Mouse (Mus musculus) testis, adult 2 months (tissue): ENCODE measurements around the gene Pcp4l1.

Experiments used
- CTCF ChIP-seq: fragments of 200-500 bp; IDR thresholded peaks from 2 replicates; pipeline ENCODE4 v1.5.1; 2012; ENCODE audit warnings: low read depth, mild to moderate bottlenecking, inconsistent platforms, low read length, moderate library complexity; ENCODE audit not compliant: control insufficient read depth, insufficient read depth, insufficient replicate concordance
- POLR2A ChIP-seq: fragments of 200-500 bp; IDR thresholded peaks from 2 replicates; pipeline ENCODE4 v1.6.1; 2012; ENCODE audit warnings: low read depth, mild to moderate bottlenecking, inconsistent platforms, low read length, moderate library complexity; ENCODE audit not compliant: control insufficient read depth

DNA sequence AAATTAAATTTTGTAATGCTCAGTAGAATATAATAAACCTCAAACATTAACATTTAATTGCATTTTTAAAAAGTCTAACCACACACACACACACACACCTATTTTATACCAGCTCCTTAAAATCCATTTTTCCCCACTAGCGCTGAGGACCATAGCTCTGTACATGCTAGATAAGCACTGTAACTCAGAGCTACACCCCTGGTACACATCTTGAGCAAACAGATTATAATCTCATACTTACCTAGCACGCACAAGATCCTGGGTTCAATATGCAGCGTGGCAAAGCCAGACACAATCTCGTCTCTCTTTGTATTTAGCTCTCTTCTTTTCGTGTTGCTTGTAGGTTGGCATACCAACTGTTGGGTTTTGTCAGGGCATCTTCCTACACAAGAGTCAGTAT lies 71.7 kb downstream of the Pcp4l1 start:
- no peak for TF ChIP-seq CTCF
- TF ChIP-seq POLR2A: no peak
